Mouse (Mus musculus) testis, adult 2 months (tissue): ENCODE results near the gene Insrr.

Experiments
- CTCF ChIP-seq: fragments of 200-500 bp; IDR thresholded peaks from 2 replicates; pipeline ENCODE4 v1.5.1; 2012; ENCODE audit warnings: low read depth, mild to moderate bottlenecking, inconsistent platforms, low read length, moderate library complexity; ENCODE audit not compliant: control insufficient read depth, insufficient read depth, insufficient replicate concordance
- POLR2A ChIP-seq: fragments of 200-500 bp; IDR thresholded peaks from 2 replicates; pipeline ENCODE4 v1.6.1; 2012; ENCODE audit warnings: low read depth, mild to moderate bottlenecking, inconsistent platforms, low read length, moderate library complexity; ENCODE audit not compliant: control insufficient read depth

- TF ChIP-seq CTCF (no peak), POLR2A (no peak)
These were observed 49.9 kb downstream of the Insrr start, which contains the start of gene Sh2d2a for GRCm38 (mm10) chr3:87846650-87847110.
